Mouse (Mus musculus) neural tube, embryonic 11.5 days (tissue): ENCODE measurements around the gene Rasa1. TPM values are rescaled to one million over a fixed set of nuclear protein-coding genes. Genes with fewer than 3 reads are reported as not detected.

Experiments
- ATAC-seq: fragments of 200-750 bp; cut with Nextera tagmentation; 2 replicates; pipeline ENCODE4 v1.8.0; 2017; ENCODE audit warnings: moderate number of reproducible peaks, mild to moderate bottlenecking, moderate TSS enrichment, moderate library complexity; ENCODE audit not compliant: insufficient read depth, low FRiP score, low TSS enrichment
- DNase-seq: peaks from one replicate; pipeline ENCODE4 v3.0.0-alpha.2; 2015; ENCODE audit warnings: low spot score
- H3K27ac ChIP-seq: fragments of 300-500 bp; sonication (generic); 2 replicates; pipeline ENCODE4 v1.5.1; 2014; ENCODE audit warnings: low read depth, mild to moderate bottlenecking, low read length
- H3K27me3 ChIP-seq: fragments of 300-500 bp; sonication (generic); 2 replicates; pipeline ENCODE4 v1.6.1; 2014; ENCODE audit warnings: mild to moderate bottlenecking, low read length, mixed read lengths; ENCODE audit not compliant: control insufficient read depth, insufficient read depth
- H3K36me3 ChIP-seq: fragments of 300-500 bp; sonication (generic); 2 replicates; pipeline ENCODE4 v1.6.1; 2014; ENCODE audit warnings: mild to moderate bottlenecking, low read length, moderate library complexity, mixed read lengths; ENCODE audit not compliant: control insufficient read depth, insufficient read depth
- H3K4me1 ChIP-seq: fragments of 300-500 bp; sonication (generic); 2 replicates; pipeline ENCODE4 v1.6.1; 2014; ENCODE audit warnings: low read length, mixed read lengths; ENCODE audit not compliant: control insufficient read depth, insufficient read depth
- H3K4me2 ChIP-seq: fragments of 300-500 bp; sonication (generic); 2 replicates; pipeline ENCODE4 v1.6.1; 2014; ENCODE audit warnings: low read depth, mild to moderate bottlenecking, moderate library complexity
- H3K4me3 ChIP-seq: fragments of 300-500 bp; sonication (generic); 2 replicates; pipeline ENCODE4 v1.5.1; 2014; ENCODE audit warnings: low read depth, low read length
- H3K9ac ChIP-seq: fragments of 300-500 bp; sonication (generic); 2 replicates; pipeline ENCODE4 v1.6.1; 2014; ENCODE audit warnings: mild to moderate bottlenecking, low read length
- H3K9me3 ChIP-seq: fragments of 300-500 bp; sonication (generic); 2 replicates; pipeline ENCODE4 v1.6.1; 2016; ENCODE audit warnings: low read length; ENCODE audit not compliant: control insufficient read depth
- WGBS: fragments of 180-500 bp; shearing (Covaris S2); extraction: QIAGEN DNeasy Blood & Tissue Kit; methylation state at CpG from one replicate; pipeline ENCODE4 v1.1.7; 2014; 5-methylcytosine and 5-hydroxymethylcytosine counted together
- polyA plus RNA-seq: library from polyadenylated mRNA; unstranded; fragments of >200 nt; fragmentation: Nextera tagmentation; extraction: Ambion mirVana; gene quantifications from 2 replicates; pipeline ENCODE4 v1.2.1, GENCODE M21; 2014

Rasa1 gene
- polyA plus RNA-seq, 1 experiment from 2014 or later, result 63.0 TPM

- Histone ChIP-seq H3K9ac (no peak overlapping the region), H3K27me3 (no peaks in the 10 kb centered on the region), H3K27ac (no peak overlapping the region), H3K9me3 (no peaks in the 10 kb centered on the region), H3K4me3 (no peak overlapping the region), H3K4me1 (no peaks in the 10 kb centered on the region), H3K36me3 (no peaks in the 10 kb centered on the region), H3K4me2 (no peak overlapping the region)
- ATAC-seq (no peak), DNase-seq (no peak)
These were observed 10.0 kb downstream of the Rasa1 start for GRCm38 (mm10) chr13:85278951-85279350.

- 91% methylated on average over 1 of the region's 1 CpGs for WGBS
- no peak overlapping the region for H3K9ac ChIP-seq
- H3K4me2 ChIP-seq, result no peak overlapping the region
- no peak overlapping the region for H3K27ac ChIP-seq
- H3K36me3 ChIP-seq, result no peaks in the 10 kb centered on the region
- no peak overlapping the region for H3K4me3 ChIP-seq
- DNase-seq, result no peak
- H3K27me3 ChIP-seq, result no peaks in the 10 kb centered on the region
- no peak for ATAC-seq
- H3K9me3 ChIP-seq, result no peaks in the 10 kb centered on the region
- H3K4me1 ChIP-seq, result no peaks in the 10 kb centered on the region
These were observed 14.4 kb downstream of the Rasa1 start for GRCm38 (mm10) chr13:85274572-85274971.

GRCm38 (mm10) chr13:85273788-85274187, 15.1 kb downstream of the Rasa1 start:
- DNase-seq (no peak), ATAC-seq (no peak)
- no peaks in the 10 kb centered on the region for H3K36me3 ChIP-seq
- no peaks in the 10 kb centered on the region for H3K4me1 ChIP-seq
- H3K9ac ChIP-seq, result no peak overlapping the region
- H3K4me3 ChIP-seq, result no peak overlapping the region
- H3K27ac ChIP-seq, result no peak overlapping the region
- no peak overlapping the region for H3K4me2 ChIP-seq
- H3K9me3 ChIP-seq, result no peaks in the 10 kb centered on the region
- no peaks in the 10 kb centered on the region for H3K27me3 ChIP-seq

- ATAC-seq (no peak), DNase-seq (no peak)
- no peak overlapping the region for H3K9ac ChIP-seq
- no peak overlapping the region for H3K27ac ChIP-seq
- H3K4me2 ChIP-seq, result no peak overlapping the region
- H3K4me3 ChIP-seq, result no peak overlapping the region
- no peaks in the 10 kb centered on the region for H3K27me3 ChIP-seq
- 89% methylated on average over 7 of the region's 7 CpGs for WGBS
- no peaks in the 10 kb centered on the region for H3K9me3 ChIP-seq
- no peaks in the 10 kb centered on the region for H3K4me1 ChIP-seq
- no peaks in the 10 kb centered on the region for H3K36me3 ChIP-seq
These were observed 50.2 kb downstream of the Rasa1 start for GRCm38 (mm10) chr13:85238760-85239159.

GRCm38 (mm10) chr13:85218656-85219055, 70.3 kb downstream of the Rasa1 start:
- 89% methylated on average over 4 of the region's 4 CpGs for WGBS
- Histone ChIP-seq H3K4me3 (no peak overlapping the region), H3K36me3 (0 out of 2 replicates have a peak, but pooled peaks cover 2% of the 10 kb centered on the region), H3K9me3 (no peaks in the 10 kb centered on the region), H3K9ac (no peak overlapping the region), H3K4me2 (no peak overlapping the region), H3K4me1 (no peaks in the 10 kb centered on the region), H3K27me3 (no peaks in the 10 kb centered on the region), H3K27ac (no peak overlapping the region)
- ATAC-seq (no peak), DNase-seq (no peak)

- Histone ChIP-seq H3K9ac (no peak overlapping the region), H3K27me3 (no peaks in the 10 kb centered on the region), H3K4me2 (no peak overlapping the region), H3K4me1 (no peaks in the 10 kb centered on the region), H3K4me3 (no peak overlapping the region), H3K9me3 (no peaks in the 10 kb centered on the region), H3K36me3 (no peaks in the 10 kb centered on the region), H3K27ac (no peak overlapping the region)
- DNase-seq, result no peak
- ATAC-seq, result no peak
- WGBS, result 90% methylated on average over 1 of the region's 1 CpGs
These were observed 78.6 kb downstream of the Rasa1 start for GRCm38 (mm10) chr13:85210353-85210752.

- H3K9me3 ChIP-seq, result no peaks in the 10 kb centered on the region
- whole genome bisulfite sequencing, result 93% methylated on average over 6 of the region's 6 CpGs
- H3K27me3 ChIP-seq, result no peaks in the 10 kb centered on the region
- H3K4me1 ChIP-seq, result no peaks in the 10 kb centered on the region
- ATAC-seq, result no peak
- no peak overlapping the region for H3K9ac ChIP-seq
- no peak overlapping the region for H3K27ac ChIP-seq
- DNase-seq, result no peak
- no peak overlapping the region for H3K4me2 ChIP-seq
- no peaks in the 10 kb centered on the region for H3K36me3 ChIP-seq
- H3K4me3 ChIP-seq, result no peak overlapping the region
These were observed 80.3 kb downstream of the Rasa1 start for GRCm38 (mm10) chr13:85208656-85209055.

- Histone ChIP-seq H3K36me3 (no peaks in the 10 kb centered on the region), H3K4me3 (no peak overlapping the region), H3K27ac (no peak overlapping the region), H3K27me3 (no peaks in the 10 kb centered on the region), H3K4me2 (no peak overlapping the region), H3K9ac (no peak overlapping the region), H3K9me3 (no peaks in the 10 kb centered on the region), H3K4me1 (no peaks in the 10 kb centered on the region)
- DNase-seq (no peak), ATAC-seq (no peak)
- WGBS, result 81% methylated on average over 2 of the region's 2 CpGs
These were observed 81.4 kb downstream of the Rasa1 start for GRCm38 (mm10) chr13:85207493-85207892.

- Histone ChIP-seq H3K4me1 (no peaks in the 10 kb centered on the region), H3K9ac (no peak overlapping the region), H3K36me3 (0 out of 2 replicates have a peak, but pooled peaks cover 4% of the 10 kb centered on the region), H3K27ac (no peak overlapping the region), H3K4me2 (no peak overlapping the region), H3K9me3 (no peaks in the 10 kb centered on the region), H3K27me3 (no peaks in the 10 kb centered on the region), H3K4me3 (no peak overlapping the region)
- ATAC-seq (no peak), DNase-seq (no peak)
- 93% methylated on average over 2 of the region's 2 CpGs for WGBS
These were observed 97.7 kb downstream of the Rasa1 start for GRCm38 (mm10) chr13:85191253-85191652.
